Mouse (Mus musculus): Measurements from ENCODE around the gene Rpl3l. TPM values are rescaled to one million over a fixed set of nuclear protein-coding genes. Genes with fewer than 3 reads are reported as not detected.
A peak's percentile ranks its signal among the peaks of the same experiment; 100 is the strongest.
"Not testable (repeated sequence)": the region's sequence is repeated elsewhere in the genome, so short reads cannot be mapped to it uniquely, and the experiment has no call there.

The Rpl3l gene
- polyA plus RNA-seq, 1 experiment from 2014 or later: not detected

GRCm38 (mm10) chr17:24721383-24721955 lies 6.2 kb upstream of the Rpl3l start:
- peaks cover 30% of the 10 kb centered on the region for H3K36me3 ChIP-seq
- peak overlapping the region; percentile 93 for H3K4me2 ChIP-seq
- H3K9ac ChIP-seq: peak overlapping the region; percentile 68
- WGBS: 73% methylated on average over 7 of the region's 7 CpGs
- not testable (repeated sequence) for H3K27ac ChIP-seq; H3K9me3 ChIP-seq; H3K27me3 ChIP-seq; ATAC-seq (ENCODE audit: low FRiP score)
- H3K4me3 ChIP-seq: peak overlapping the region; percentile 72
- peaks cover 39% of the 10 kb centered on the region for H3K4me1 ChIP-seq (replicated peaks)

GRCm38 (mm10) chr17:24722220-24722924 lies 5.2 kb upstream of the Rpl3l start:
- Histone ChIP-seq H3K27ac (no peak overlapping the region), H3K4me3 (peak overlapping the region; percentile 1; the same call in 1 of the 2 replicates), H3K4me1 (replicated peaks) (peaks cover 39% of the 10 kb centered on the region), H3K9me3 (no peaks in the 10 kb centered on the region), H3K4me2 (peak overlapping the region; percentile 84), H3K27me3 (0 out of 2 replicates have a peak, but pooled peaks cover 2% of the 10 kb centered on the region), H3K36me3 (peaks cover 24% of the 10 kb centered on the region), H3K9ac (peak overlapping the region; percentile 94; the same call in 1 of the 2 replicates)
- ATAC-seq (ENCODE audit: low FRiP score): no peak
- WGBS: 36% methylated on average over 13 of the region's 13 CpGs

- H3K27ac ChIP-seq: peak overlapping the region; percentile 89
- no peak for ATAC-seq (ENCODE audit: low FRiP score)
- peaks cover 39% of the 10 kb centered on the region for H3K4me1 ChIP-seq (replicated peaks)
- peak overlapping the region; percentile 84 for H3K4me2 ChIP-seq
- H3K36me3 ChIP-seq: peaks cover 16% of the 10 kb centered on the region
- peak overlapping the region; percentile 94 for H3K9ac ChIP-seq
- H3K27me3 ChIP-seq: peaks cover 10% of the 10 kb centered on the region; the same call in 1 of the 2 replicates
- peak overlapping the region; percentile 87 for H3K4me3 ChIP-seq
- WGBS: 6% methylated on average over 12 of the region's 12 CpGs
- H3K9me3 ChIP-seq: no peaks in the 10 kb centered on the region
Measured at GRCm38 (mm10) chr17:24723122-24723880, 4.3 kb upstream of the Rpl3l start.

- H3K4me1 ChIP-seq (replicated peaks): peaks cover 35% of the 10 kb centered on the region
- ATAC-seq (ENCODE audit: low FRiP score): no peak
- peak overlapping the region; percentile 89 for H3K27ac ChIP-seq
- H3K9ac ChIP-seq: peak overlapping the region; percentile 94
- peaks cover 14% of the 10 kb centered on the region; the same call in 1 of the 2 replicates for H3K27me3 ChIP-seq
- no peaks in the 10 kb centered on the region for H3K9me3 ChIP-seq
- peaks cover 16% of the 10 kb centered on the region for H3K36me3 ChIP-seq
- H3K4me3 ChIP-seq: peak overlapping the region; percentile 87
- under 1% methylated on average over 15 of the region's 15 CpGs for WGBS
- peak overlapping the region; percentile 84 for H3K4me2 ChIP-seq
Measured at GRCm38 (mm10) chr17:24723881-24724180, 3.8 kb upstream of the Rpl3l start.

GRCm38 (mm10) chr17:24724184-24724583 lies 3.4 kb upstream of the Rpl3l start, which contains the start of gene Ndufb10:
Gene Ndufb10, minus strand, starts transcription at chr17:24724478.
- ATAC-seq (ENCODE audit: low FRiP score): peak; percentile 78
- H3K27me3 ChIP-seq: peaks cover 14% of the 10 kb centered on the region; the same call in 1 of the 2 replicates
- peaks cover 16% of the 10 kb centered on the region for H3K36me3 ChIP-seq
- H3K4me3 ChIP-seq: peak within 1 kb of the TSS; percentile 87
- H3K27ac ChIP-seq: peak within 1 kb of the TSS; percentile 89
- under 1% methylated on average over 30 of the region's 30 CpGs for WGBS
- peaks cover 31% of the 10 kb centered on the region for H3K4me1 ChIP-seq (replicated peaks)
- H3K9me3 ChIP-seq: no peaks in the 10 kb centered on the region
- peak within 1 kb of the TSS; percentile 94 for H3K9ac ChIP-seq
- H3K4me2 ChIP-seq: peak within 1 kb of the TSS; percentile 84

GRCm38 (mm10) chr17:24725637-24726390 lies 1.8 kb upstream of the Rpl3l start:
- Histone ChIP-seq H3K9ac (no peak overlapping the region), H3K4me2 (no peak overlapping the region), H3K9me3 (no peaks in the 10 kb centered on the region), H3K27me3 (peaks cover 15% of the 10 kb centered on the region; the same call in 1 of the 2 replicates), H3K36me3 (peaks cover 16% of the 10 kb centered on the region), H3K4me1 (replicated peaks) (peaks cover 28% of the 10 kb centered on the region), H3K27ac (no peak overlapping the region), H3K4me3 (no peak overlapping the region)
- ATAC-seq (ENCODE audit: low FRiP score): no peak
- 75% methylated on average over 3 of the region's 3 CpGs for WGBS

GRCm38 (mm10) chr17:24728184-24728583 lies 564 bp downstream of the Rpl3l start:
- no peak for ATAC-seq (ENCODE audit: low FRiP score)
- Histone ChIP-seq H3K4me3 (no peak overlapping the region), H3K27me3 (peaks cover 25% of the 10 kb centered on the region; the same call in 1 of the 2 replicates), H3K9ac (0 out of 2 replicates have a peak overlapping the region, but pooled peaks have one; percentile 29), H3K27ac (no peak overlapping the region), H3K36me3 (no peaks in the 10 kb centered on the region), H3K4me2 (no peak overlapping the region), H3K4me1 (replicated peaks) (peaks cover 6% of the 10 kb centered on the region), H3K9me3 (no peaks in the 10 kb centered on the region)
- 76% methylated on average over 17 of the region's 17 CpGs for WGBS

- no peak for ATAC-seq (ENCODE audit: low FRiP score)
- H3K27ac ChIP-seq: no peak overlapping the region
- 83% methylated on average over 6 of the region's 6 CpGs for WGBS
Measured at GRCm38 (mm10) chr17:24729067-24729466, 1.4 kb downstream of the Rpl3l start.

GRCm38 (mm10) chr17:24730787-24731186 lies 3.2 kb downstream of the Rpl3l start:
- H3K36me3 ChIP-seq: no peaks in the 10 kb centered on the region
- H3K4me3 ChIP-seq: no peak overlapping the region
- H3K27ac ChIP-seq: no peak overlapping the region
- H3K4me2 ChIP-seq: no peak overlapping the region
- H3K9ac ChIP-seq: no peak overlapping the region
- no peak for ATAC-seq (ENCODE audit: low FRiP score)
- peaks cover 25% of the 10 kb centered on the region; the same call in 1 of the 2 replicates for H3K27me3 ChIP-seq
- no peaks in the 10 kb centered on the region for H3K9me3 ChIP-seq
- H3K4me1 ChIP-seq (replicated peaks): peaks cover 3% of the 10 kb centered on the region
- 83% methylated on average over 14 of the region's 14 CpGs for WGBS

More at GRCm38 (mm10) chr17:24729067-24729466, 1.4 kb downstream of the Rpl3l start:
- Histone ChIP-seq H3K36me3 (no peaks in the 10 kb centered on the region), H3K4me1 (replicated peaks) (no peaks in the 10 kb centered on the region), H3K9ac (no peak overlapping the region), H3K27me3 (peaks cover 25% of the 10 kb centered on the region; the same call in 1 of the 2 replicates), H3K4me3 (no peak overlapping the region), H3K4me2 (no peak overlapping the region), H3K9me3 (no peaks in the 10 kb centered on the region)

- WGBS: 78% methylated on average over 12 of the region's 12 CpGs
- H3K27ac ChIP-seq: no peak overlapping the region
- H3K9ac ChIP-seq: 0 out of 2 replicates have a peak overlapping the region, but pooled peaks have one; percentile 4
- no peak overlapping the region for H3K4me2 ChIP-seq
- H3K9me3 ChIP-seq: no peaks in the 10 kb centered on the region
- ATAC-seq (ENCODE audit: low FRiP score): no peak
- H3K36me3 ChIP-seq: no peaks in the 10 kb centered on the region
- no peak overlapping the region for H3K4me3 ChIP-seq
- peaks cover 18% of the 10 kb centered on the region for H3K4me1 ChIP-seq (replicated peaks)
- peaks cover 23% of the 10 kb centered on the region; the same call in 1 of the 2 replicates for H3K27me3 ChIP-seq
Measured at GRCm38 (mm10) chr17:24732233-24732935, 4.8 kb downstream of the Rpl3l start.

GRCm38 (mm10) chr17:24733434-24734050 lies 5.9 kb downstream of the Rpl3l start:
- Histone ChIP-seq H3K4me1 (replicated peaks) (peaks cover 27% of the 10 kb centered on the region), H3K9ac (no peak overlapping the region), H3K36me3 (no peaks in the 10 kb centered on the region), H3K27me3 (peaks cover 12% of the 10 kb centered on the region; the same call in 1 of the 2 replicates), H3K9me3 (no peaks in the 10 kb centered on the region), H3K4me3 (no peak overlapping the region), H3K4me2 (no peak overlapping the region), H3K27ac (no peak overlapping the region)
- 91% methylated on average over 21 of the region's 21 CpGs for WGBS
- ATAC-seq (ENCODE audit: low FRiP score): no peak

Data from hindbrain, embryonic 13.5 days (tissue).